Mouse (Mus musculus): ENCODE results near the gene Stk4.

DNA sequence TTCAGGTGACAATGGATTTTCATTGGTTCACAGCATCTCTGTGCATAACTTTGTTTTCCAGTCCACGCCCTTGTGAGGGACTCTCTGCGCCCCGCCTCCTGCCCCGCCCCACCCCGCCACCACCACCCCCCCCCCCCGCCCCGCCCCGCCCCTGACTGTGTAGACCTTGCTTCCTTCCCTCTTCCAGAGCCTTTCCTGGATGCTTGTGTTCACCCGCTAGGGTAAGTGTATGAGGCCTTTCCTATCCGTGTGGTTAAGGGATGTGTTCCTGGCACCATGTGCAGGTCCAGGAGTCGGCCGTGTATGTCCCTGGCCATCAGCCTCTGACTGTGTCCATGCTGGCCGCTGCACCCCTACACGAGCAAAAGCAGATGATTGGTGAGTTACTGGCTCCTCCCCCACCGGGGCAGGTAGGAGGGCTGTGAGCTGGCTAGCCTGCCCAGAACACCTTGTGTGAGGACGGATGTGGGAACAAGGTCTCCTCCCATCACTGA is 22.9 kb upstream of the Stk4 start:
- TF ChIP-seq POLR2A (IDR thresholded peaks at IDR 0.05; ENCODE audit: low read depth, low read length) = no peak
- TF ChIP-seq CTCF (IDR thresholded peaks at IDR 0.05; ENCODE audit: extremely low read depth, insufficient read length, insufficient replicate concordance, low read depth, low read length) = no peak
